Mouse (Mus musculus) E14TG2a.4 (cell line): ENCODE measurements around the gene Adgrf5.

Experiments used
- CTCF ChIP-seq: conservative IDR thresholded peaks from 2 replicates; pipeline ENCODE4 v1.5.1; 2014; ENCODE audit warnings: low read length
- NANOG ChIP-seq: IDR thresholded peaks from 2 replicates; pipeline ENCODE4 v1.6.1; 2014; ENCODE audit warnings: borderline replicate concordance, low read length, mixed read lengths

DNA sequence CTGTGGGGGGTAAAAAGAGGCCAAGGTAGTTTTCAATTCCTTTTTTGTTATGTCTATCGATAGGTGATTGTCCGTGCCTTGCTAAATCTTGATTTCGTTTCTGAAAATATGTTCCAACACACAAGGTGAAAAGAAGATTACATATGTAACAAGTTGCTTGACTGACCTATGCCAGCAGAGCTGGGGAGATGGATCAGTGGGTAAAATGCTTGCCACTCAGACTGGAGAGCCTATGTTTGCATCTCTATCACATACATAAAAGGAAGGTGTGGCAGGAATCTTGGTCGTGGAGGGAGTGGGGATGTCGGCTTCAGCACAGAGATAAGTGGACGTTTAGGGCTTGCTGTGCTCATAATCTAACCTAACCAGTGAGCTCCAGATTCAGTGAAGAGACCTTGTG, 3.7 kb downstream of the Adgrf5 start:
- TF ChIP-seq CTCF (no peak), NANOG (peak; percentile 63)
